Mouse (Mus musculus) frontal cortex, postnatal 10 days (tissue): Measurements from ENCODE around the gene Dgkd.
A peak's percentile ranks its signal among the peaks of the same experiment; 100 is the strongest.
"Not testable (repeated sequence)": the region's sequence is repeated elsewhere in the genome, so short reads cannot be mapped to it uniquely, and the experiment has no call there.

Experiments
- DNase-seq, 2 experiments: peaks; one replicate each; pipeline ENCODE4 v3.0.0; 2022; ENCODE audit warnings: low spot score in 2 of 2, mixed read lengths in 1 of 2

The Dgkd gene

DNA sequence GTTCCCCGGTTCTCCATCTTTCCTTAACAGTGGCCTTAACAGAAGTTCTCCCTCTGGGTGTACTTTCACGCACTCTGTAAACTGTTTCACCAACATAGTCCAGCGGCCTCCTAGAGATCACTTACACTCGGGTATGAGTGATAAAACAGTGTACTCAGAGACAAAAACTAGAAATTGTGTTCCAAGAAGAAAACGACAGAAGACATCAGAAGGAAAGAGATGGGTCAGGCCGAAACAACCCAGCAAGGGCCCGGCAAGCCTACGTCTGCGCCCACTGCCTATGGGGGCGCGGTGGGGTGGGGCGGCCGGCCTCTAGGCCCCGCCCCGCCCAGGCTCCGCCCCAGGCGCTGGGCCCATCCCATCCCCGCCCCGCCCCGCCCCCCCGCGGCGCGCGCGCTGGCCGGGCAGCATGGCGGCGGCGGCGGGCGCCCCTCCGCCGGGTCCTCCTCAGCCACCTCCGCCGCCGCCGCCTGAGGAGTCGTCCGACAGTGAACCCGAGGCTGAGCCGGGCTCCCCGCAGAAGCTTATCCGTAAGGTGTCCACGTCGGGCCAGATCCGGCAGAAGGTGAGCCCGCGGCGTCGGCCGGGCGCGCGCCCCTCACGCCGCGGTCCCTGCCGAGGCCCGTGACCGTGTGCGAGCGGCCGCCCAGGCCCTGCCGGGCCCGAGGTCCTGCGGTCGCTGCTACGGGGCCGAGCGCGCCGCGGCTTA lies at the start of gene Dgkd:
Dgkd (plus strand) TSS at position 396 of the 709 bp plus-strand sequence.
- peak in 1 of 2 experiments; percentile 51 for DNase-seq

DNA sequence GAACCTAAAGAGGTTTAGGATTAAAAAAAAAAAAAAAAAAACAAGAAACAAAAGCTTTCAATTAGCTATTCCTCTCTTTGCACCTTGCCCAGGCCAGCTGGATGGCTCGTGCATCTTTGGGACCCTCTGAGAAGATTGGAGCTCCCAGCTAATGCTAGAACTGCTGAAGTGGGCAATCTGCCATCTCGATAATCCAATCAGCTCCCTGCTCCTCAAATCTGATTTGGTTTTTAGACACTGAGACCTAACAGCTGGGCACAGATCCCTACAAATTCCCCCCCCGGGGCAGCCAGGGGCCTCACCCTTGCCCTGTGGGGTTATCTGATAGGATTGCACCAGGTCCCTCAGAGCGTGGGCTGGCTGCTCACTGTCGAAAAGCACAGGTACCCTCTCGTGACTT lies 49.5 kb upstream of the Dgkd start, which contains the start of gene Sag:
Sag (plus strand) TSS at position 105 of the 400 bp plus-strand sequence.
- no peak for DNase-seq

DNA sequence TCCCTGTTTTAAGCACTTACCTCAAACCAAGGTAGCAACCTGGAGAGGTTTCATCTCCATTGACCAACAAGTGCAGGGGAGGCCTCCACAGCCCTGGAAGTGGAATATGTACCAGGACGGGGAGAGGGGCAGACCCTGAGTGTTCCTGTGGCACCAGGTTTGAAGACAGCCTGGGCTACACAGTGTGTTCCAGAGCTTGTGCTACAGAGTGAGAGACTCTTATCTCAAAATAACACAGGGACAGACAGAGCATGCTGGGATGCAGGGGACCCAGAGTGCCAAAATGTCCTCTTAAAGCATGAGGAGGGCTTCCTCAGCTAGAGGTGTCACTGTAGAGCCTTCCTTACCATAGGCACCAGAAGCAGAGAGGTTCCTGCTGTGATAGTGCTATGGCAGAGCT lies 45.3 kb upstream of the Dgkd start:
- no peak for DNase-seq

DNA sequence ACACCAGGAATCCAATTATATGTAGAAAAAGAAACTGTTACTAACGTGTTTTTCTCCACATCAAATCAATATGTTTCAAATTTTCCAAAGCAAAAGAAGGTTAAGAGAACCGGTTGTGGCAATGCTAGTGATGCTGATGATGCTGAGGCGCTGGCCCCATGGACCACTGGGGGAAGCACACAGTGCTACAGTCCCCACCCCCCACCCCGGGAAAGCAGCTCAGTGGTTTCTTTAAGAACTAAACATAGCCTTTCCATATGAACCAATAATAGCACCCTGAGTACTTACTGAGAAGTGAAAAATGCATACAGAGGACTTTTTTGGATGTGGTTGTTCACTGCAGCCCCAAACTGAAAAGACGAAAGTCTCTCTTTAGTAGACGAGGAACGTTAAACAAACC lies 41.7 kb upstream of the Dgkd start:
- no peak for DNase-seq

DNA sequence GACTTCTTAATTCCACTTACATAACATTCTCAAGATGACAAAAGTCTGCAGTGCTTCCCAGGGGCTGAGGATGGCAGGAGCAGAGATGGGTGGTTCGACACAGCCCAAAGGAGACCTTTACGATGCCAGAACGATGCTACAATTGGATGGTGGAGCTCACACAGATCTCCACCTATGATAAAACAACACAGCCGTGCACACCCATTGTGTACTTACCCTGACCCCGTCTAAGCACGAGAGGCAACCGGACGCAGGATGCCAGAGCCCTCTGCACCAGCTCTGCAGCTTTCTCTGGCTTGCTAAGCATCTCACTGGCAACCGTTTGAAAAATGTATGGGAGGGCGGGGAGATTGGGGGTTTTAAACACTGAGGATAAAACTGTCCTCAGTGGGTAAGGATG lies 41.0 kb upstream of the Dgkd start:
- no peak for DNase-seq

DNA sequence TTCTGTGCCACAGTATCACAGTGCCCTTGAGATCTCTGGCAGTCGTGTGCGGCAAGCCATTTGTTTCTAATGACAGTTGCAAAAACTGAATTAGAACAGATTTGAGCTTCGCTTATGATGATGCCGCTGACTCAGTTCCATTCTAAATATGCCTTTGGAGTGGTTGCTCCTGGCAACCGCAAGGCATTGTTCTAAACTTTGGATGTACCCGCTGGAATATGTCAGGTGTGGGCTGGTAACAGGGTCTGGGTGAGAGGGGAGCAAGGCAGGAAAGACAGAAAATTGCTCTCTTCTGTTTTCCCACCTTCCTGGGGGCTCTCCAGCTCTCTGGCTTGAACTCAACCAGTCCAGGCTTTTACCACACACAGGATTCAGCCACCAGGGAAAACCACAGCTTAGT lies 39.9 kb upstream of the Dgkd start:
- peak in 1 of 2 experiments; percentile 31 for DNase-seq

DNA sequence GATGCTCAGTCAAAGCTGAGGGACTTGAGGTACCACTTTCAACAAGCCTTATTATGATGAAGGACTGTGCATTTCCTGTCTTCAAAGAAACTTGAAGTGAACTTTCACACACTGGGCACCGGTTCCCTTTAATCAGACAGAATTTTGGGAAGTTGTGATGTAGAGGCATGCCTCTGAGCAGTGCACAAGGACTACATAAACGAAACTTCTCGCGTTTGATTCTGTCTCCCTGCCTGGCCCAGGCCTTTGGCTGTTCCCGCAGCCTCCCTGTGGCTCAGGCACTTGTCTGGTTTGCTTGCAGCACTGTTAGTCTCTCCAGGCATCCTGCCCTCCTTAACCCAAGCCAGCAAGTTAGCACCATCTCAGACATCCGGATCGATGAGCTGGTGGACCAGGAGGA lies 39.4 kb upstream of the Dgkd start:
- DNase-seq, result peak; percentile 30 to 46

DNA sequence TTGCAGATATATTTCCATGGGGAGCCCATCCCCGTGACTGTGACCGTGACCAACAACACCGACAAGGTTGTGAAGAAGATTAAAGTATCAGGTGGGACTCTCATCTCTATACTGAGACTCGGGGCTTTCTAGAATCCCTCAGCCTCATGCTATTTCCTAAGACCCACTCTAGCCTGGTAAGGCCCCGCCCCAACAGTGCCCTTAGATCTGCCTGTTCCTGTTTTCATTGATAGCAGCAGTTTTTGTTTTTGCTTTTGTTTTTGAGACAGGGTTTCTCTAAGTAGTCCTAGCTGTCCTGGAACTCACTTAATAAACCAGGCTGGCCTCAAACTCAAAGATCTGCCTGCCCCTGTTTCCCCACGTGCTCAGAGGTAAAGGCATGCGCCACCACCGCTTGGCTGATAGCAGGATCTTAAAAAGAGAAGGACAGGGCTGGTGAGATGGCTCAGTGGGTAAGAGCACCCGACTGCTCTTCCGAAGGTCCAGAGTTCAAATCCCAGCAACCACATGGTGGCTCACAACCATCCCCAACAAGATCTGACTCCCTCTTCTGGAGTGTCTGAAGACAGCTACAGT lies 28.6 kb upstream of the Dgkd start:
- DNase-seq, result no peak

DNA sequence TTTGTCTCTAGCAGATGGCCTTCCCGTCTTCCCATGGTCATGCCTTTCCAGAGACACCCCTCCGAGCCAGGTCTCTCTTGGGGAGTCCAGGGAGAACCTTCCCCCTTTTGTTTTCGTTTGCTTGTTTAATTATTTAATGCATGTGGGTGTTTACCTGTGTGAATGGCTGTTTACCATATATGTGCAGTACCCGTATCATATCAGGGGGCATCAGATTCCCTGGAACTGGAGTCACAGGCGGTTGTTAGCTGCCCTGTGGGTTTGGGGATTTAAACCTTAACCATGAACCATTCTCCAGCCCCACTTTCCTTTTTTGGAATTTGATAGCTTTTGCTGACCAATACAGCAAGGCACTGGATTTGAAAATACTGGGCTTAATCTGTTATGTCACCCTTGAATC lies 27.8 kb upstream of the Dgkd start:
- DNase-seq, result no peak

DNA sequence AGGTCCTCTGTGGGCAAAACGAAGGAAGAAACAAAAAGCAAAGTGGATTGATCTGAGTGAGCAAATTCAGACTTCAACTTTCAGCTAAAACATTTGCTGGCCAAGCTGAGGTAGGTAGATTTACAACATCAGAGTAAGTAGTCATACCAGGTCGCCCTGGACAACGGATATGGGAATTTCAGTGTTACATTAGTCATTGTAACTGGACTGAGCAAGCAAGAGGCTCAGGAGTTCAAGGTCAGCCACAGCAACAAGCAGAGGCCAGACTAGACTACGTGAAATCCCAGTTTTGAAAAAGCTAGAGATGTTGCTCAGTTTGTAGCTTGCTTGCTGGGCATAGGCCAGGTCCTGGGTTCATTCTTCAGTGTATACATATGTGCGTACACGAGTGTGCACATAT lies 27.1 kb upstream of the Dgkd start:
- DNase-seq, result no peak

DNA sequence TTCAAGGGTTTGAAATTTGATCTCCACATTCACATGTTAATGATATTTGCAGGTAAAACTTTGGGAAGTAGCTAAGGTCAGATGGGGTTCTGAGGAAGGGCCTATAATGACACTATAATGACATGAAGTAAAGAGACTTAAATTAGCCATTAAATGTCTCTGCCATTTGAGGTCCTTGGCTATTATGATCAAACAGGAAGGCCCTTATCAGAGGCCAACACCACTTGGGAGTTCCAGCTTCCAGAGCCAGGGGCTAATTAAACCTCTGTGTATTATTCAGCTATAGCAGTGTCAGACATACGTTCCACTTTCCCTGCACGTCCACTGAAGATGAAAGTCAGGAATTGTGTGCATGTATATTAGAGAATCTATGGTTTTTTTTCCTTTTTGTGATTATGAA lies 26.6 kb upstream of the Dgkd start:
- DNase-seq, result no peak

DNA sequence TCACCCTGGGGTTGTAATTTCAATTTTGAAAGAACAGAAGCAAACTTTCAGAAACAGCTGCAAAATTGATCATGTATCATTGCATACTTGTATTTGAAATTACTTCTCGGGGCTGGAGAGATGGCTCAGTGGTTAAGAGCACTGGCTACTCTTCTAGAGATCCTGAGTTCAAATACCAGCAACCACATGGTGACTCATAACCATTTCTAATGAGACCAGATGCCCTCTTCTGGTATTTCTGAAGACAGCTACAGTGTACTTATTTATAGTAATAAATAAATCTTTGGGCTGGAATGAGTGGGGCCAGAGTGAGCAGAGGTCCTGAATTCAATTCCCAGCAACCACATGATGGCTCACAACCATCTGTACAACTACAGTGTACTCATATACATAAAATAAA lies 25.6 kb upstream of the Dgkd start:
- not testable (repeated sequence) for DNase-seq

DNA sequence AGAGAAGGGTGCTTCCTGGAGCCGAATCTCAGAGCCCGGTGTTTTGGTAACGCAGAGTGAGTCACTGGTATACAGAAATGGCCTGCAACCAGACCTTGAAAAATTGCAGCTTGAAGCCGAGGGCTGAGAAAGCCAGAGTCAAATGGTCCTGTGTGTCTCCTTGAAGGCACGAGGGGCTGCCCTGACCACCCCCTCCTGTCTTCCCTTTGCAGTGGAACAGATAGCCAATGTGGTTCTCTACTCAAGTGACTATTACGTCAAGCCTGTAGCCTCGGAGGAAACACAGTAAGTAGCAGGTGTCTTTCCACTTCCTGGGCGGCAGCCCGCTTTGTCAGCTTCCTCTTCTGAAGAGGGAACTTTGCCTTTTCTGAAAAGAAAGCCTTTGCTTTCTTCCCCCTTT lies 24.9 kb upstream of the Dgkd start:
- peak in 1 of 2 experiments; percentile 42 for DNase-seq

DNA sequence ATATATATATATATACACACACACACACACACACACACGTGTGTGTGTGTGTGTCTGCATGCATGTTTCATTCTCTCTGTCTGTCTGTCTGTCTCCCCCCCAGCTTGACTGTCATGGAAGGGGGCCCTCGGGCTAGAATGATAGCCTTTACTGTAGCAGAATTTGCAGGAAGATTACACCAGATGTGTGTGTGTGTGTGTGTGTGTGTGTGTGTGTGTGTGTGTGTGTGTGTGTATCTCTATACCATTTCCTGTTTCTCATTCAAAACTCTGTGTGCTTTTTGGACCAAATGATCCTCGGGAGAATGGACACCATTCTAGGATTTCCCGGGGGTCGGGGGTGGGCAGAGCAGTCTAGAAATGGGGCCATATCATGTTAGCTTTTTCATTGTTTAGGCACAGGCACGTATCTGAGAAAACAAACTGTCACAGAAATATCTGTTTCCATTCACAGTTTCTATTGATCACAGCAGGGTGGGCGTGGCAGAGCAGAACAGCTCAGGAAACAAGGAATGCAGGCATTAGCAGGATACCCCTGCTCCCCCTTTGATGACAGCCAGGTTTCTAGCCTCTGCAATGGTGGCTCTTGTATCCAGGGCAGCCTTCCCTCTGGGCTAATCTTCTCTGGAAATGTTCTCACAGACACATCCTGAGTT lies 24.0 kb upstream of the Dgkd start:
- DNase-seq, result no peak

DNA sequence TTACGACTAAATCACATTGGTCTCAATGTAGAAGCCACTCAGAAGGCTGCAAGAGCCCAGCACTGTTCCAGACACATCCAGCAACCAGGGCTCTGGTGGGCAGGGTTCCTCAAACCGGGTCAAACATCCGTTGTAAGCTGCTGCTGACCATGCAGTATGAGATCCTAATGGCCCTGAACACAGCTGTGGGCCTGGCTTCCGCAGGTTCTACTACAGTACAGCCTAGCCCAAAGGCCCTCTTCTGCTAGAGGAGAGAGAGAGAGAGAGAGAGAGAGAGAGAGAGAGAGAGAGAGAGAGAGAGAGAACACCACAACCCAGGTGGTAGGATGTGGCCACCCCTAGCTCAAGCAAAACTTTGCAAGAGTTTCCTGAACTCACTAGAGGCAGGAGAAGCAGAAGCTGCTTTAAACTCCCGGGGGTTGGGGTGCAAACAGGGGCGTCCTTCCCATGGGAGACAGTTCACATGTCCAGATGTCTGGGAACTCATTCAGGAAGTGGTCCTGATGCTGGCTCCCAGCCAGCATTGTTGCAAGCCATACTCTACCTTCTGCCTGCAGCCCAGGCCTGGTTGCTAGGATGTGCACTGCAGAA lies 23.4 kb upstream of the Dgkd start:
- no peak for DNase-seq

DNA sequence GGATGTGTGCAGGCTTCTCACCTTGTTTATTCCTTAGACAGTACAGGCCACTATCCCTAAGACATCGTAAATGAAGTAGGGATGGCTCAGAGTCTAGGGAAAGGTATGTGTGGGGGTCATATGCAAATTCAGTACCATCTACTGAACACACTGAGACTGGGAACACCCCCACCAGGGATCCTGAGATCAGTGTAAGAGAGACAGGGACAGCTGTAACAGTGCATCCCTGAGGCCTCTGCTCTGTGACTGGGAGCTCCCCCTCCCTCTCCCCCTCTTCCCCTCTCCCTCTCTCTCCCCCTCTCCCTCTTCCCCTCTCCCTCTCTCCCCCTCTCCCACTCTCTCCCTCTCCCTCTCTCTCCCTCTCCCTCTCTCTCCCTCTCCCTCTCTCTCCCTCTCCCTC lies 16.6 kb upstream of the Dgkd start:
- DNase-seq, result no peak

DNA sequence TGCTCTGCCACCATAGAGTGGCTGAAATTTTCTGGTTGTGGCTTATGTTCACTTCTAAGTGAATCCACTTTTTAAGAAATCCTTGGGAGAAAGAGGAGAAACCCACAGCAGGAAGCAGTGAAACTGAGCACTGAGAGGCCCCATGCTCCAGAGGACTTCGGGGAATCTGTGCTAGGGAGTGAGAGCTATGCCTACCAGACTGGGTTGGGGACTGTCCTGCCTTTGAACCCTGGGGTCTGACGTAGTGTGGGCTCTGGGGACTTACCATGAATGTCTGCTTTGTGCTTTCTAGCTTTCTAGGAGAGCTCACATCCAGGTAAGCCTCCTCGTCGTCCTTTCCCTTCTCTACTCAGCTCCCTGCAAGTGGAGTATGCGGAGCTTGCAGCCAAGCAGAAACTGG lies 16.1 kb upstream of the Dgkd start:
- DNase-seq, result no peak

DNA sequence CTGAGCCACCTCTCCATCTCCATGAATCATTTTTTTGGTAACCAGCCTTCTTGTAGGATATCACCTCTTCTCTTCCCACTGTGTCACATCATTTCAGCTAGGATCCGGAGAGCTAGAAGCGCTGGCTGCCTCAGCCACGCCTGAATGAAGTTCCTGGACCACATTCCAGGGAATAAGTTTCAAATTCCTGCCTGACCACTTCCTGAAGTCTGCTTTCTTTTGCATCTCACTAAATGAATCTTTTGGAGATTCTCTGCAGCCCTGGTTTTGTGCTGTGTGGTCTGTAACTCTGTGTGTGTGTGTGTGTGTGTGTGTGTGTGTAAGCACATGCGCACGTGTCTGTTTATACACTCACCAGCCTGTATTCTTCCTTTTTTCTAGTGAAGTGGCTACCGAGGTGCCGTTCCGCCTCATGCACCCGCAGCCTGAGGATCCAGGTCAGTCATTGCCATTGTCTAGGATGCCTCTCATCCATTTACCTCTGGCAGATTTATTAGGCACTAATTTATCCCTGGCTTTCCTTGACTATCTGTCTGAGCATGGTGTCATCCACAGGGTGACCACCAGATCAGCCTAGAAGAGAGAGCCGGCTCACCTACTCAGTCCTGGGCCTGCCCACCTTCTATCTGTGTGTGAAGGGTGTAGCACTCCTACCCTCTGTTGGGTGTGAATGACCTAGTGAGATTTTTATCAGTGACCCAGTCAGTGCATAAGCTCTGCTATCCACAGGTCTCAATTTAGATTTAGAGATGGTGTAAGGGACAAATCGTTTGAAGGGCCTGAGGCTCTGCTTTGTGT lies 12.5 kb upstream of the Dgkd start:
- no peak for DNase-seq

DNA sequence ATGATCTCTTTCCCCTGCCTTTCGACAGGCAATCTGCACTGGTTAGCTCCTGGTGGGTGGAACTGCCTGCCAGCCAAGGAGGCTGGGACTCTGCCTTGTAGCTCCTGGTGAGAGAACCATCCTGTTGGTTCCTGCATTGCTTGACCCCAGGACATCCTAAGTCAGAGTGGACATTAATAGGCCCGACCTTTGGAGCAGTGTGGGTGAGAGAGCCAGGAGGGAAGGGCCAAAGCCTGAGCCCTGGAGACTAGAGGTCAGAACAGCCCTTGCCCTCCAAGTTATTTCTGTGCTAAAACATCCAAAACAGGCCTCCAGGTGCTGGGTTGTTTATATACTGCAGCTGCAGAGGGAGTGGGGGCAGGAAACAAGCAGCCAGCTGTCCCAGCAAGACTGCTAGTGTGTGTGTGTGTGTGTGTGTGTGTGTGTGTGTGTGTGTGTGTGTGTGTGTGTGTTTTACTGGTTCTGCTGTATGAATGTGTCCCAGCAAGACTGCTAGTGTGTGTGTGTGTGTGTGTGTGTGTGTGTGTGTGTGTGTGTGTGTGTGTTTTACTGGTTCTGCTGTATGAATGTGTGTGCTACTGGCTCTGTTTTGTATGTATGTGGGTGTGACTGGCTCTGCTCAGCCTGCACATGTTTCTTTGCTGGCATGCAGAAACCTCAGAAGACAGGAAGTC lies 6.1 kb upstream of the Dgkd start:
- DNase-seq, result no peak

DNA sequence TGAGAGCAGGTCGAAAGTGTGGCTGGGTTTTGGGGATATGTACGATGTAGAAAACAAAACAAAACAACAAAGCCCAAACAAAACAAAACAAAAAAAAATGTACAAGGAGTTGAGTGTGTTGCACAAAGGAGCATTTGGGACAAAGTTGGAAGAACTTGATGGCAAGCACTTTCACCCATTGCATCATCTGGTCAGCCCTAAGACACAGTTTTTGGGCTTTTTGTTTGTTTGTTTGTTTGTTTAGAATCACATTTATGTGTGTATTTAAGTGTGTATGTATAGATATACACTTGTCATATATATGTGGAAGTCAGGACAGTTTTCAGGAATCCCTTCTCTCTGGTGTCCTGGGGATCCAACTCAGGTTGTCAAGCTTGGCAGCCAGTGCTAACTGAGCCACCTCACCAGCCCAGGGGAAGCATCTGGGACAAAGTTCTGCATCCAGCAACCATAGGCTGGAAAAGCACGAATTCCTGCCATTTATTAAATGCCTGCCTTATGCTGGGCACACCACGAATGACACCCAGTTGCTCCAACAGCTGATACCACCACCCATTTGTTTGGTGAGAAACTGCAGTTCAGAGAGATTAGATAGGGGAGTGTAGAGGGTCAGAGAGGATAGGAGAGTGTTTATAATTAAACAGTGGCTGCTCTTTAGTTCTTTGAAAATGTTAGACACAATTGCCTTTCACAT lies 5.5 kb upstream of the Dgkd start:
- no peak for DNase-seq
